Mouse (Mus musculus) cerebral cortex, adult 2 months (tissue): ENCODE measurements around the gene Atat1.

ENCODE experiments used
- WGBS: fragments of 180-500 bp; shearing (Covaris S2); methylation state at CpG from one replicate; pipeline ENCODE4 v1.1.7; 2018; 5-methylcytosine and 5-hydroxymethylcytosine counted together

The Atat1 gene

DNA sequence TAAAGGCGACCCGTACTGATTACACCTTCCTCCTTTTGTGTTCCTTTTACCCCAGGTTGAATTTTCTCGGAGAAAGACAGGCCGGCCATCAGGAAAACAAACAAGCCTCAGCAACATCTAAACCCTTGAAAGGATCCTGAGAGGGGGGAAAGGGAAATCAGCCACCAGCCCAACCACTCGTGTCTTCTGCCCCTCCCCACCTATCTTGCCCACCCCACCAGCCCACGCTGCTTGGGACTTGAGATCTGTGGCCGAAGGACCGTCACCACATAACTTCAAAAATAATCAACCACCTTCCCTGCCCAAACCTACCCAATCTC, 7.2 kb upstream of the Atat1 start:
- WGBS: 0% methylated on average over 8 of the region's 8 CpGs

DNA sequence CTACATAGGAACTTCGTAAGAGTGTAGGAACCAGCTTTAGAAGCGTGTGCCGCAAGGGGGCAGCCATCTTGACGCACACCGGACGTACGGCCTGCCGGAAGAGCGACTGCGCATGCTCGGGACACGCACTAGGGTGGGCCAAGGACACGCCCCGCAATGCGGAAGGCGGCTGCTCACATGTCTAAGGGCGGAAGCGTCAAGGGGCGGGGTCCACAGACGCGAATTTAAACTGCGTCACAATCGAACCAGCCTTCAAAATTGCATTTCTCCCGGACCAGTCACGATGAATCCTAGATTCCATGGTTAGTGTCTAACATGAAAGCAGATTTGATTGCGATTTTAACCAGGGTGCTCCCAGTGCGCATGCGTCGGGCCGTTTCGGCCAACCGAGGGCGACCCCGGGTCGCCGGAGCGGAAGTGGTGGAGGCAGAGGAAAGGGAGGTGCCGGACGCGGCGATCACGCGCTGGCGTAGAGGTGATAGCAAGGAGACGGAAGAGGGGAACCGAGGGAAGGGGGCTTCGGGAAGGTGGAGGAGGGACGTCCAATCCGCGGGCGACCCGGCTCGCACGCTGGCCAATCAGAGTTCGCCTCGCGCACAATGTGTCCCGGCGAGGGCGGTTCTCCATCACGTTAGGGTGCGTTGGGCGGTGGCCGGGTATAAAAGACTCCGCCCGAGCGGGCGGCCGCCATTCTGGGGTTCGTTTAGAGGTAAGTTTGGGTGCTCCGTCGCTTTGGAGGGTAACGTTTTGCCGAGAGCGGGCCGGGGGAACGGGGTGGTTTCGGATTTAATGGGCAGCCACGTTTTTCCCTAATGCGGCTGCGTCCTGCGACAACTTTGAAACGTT, 6.6 kb upstream of the Atat1 start, which contains the start of the genes Mrps18b and Ppp1r10:
Gene Mrps18b, minus strand, starts transcription at position 93 of the 846 bp plus-strand sequence.
Gene Ppp1r10, plus strand, starts transcription at position 138 of the 846 bp plus-strand sequence.
- WGBS: under 1% methylated on average over 83 of the region's 83 CpGs

DNA sequence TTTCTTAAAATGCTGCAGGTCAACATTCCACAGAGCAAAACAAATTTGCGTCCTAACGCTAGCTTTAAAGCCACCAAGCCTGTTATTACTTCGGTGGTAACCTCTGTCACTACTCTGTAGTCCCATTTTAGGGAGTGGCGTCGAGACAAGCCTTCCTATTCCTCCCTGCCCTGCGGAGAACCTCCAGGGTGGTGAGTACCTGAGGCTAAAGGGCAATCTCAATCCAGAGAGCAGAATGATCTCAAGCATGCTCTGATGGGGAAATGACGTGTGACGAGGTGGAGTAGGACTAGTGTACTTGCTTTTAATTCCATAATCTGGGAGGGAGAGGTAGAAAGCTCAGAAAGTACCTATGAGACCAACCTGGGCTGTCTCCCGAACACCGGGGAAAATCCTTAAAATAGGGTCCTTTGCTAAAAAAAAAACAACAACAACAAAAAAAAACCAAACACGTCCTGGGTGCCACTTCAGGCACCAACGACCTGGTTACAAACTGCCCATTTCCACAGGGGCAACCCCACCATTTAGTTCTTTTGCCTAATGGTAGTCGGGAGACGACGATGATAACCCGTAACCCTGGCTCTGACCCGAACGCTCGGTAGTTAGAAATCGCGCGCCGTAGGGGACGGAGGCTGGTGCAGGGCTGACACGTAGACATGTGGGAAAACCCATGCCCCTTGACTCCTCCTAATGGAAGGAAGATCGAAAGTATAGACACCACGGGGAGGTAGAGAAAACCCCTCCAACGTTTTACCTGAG, 5.8 kb upstream of the Atat1 start:
- WGBS: 2% methylated on average over 28 of the region's 28 CpGs

DNA sequence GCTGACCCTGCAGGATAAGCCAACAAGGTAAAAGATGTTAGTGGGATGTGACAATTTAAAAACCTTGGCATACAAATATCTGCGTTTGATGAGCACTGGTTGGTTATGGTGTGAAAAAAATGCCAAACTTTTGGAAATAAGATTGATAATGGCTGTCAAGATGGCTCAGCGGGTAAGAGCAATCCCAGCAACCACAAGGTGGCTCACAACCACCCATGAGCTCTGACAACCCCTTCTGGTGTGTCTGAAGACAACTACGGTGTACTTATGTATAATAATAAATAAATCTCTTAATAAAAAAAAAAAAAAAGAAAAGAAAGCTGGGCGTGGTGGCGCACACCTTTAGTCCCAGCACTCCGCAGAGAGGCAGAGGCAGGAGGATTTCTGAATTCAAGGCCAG, 5.1 kb upstream of the Atat1 start:
- WGBS: 74% methylated on average over 6 of the region's 6 CpGs

DNA sequence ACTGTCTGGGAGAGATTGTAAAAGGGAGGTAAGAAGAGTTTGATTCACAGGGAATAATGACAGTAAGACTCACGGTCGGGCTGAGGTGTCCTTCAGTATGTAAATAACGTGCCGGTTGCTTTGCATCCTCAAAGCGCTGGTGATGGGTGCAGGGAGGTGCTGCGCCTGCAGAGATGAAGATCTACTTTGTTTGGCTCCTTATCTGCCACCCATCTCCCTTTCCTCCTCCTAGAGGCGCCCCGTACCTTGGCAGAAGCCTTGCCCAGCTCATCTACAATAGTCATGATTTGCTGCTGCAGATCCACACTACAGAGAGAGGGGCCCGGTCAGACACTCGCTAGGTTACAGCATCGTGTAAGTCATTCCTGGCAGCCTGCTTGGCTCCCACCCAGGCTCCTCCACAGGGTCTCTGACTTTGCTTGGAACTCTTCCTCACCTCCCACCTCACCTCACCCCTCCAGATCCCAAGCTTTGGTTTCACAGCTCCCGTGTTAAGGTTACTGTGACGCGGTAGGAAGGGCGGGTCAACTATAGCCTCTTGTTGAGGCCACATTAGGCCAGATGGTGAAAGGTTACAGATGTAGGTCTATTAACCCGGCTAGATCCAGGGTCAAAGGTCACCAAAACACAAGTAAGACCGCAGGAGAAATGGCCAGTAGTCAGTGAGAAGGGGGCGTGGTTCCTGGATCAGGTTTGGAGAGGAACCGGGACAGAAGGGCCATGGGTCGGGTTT, 523 bp downstream of the Atat1 start:
- 9% methylated on average over 20 of the region's 20 CpGs for WGBS

DNA sequence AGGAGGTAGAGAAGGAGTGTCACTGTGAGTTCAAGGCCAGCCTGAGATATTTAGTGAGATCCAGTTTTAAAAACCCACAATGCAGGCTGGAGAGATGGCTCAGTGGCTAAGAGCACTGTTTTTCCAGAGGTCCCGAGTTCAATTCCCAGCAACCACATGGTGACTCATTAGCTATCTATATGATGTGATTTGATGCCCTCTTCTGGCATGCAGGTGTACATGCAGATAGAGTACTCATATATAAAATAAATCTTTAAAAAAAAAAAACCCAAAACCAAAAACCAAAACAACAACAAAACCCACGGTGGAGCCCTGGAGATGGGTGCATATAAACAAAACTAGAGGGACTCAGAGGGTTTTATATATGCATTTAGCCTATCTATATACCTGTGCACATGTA, 2.3 kb downstream of the Atat1 start:
- 49% methylated on average over 2 of the region's 2 CpGs for WGBS

DNA sequence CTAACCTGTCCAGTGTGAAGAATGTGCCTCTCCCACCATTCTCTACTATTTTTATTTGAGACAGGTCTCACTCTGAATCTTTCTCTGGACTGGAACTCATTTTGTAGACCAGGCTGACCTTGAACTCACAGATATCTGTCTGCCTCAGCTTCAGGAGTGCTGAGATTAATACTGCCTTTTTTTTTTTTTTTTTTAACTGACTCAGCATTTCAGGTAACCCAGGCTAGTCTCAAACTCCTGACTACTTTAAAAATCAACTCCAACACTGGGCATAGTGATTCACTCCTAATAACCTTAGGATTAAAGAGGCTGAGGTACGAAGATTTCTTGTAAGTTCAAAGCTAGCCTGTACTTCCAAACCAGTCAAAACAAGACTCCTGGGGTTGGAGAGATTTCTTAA, 4.3 kb downstream of the Atat1 start:
- WGBS: 95% methylated on average over 1 of the region's 1 CpGs

DNA sequence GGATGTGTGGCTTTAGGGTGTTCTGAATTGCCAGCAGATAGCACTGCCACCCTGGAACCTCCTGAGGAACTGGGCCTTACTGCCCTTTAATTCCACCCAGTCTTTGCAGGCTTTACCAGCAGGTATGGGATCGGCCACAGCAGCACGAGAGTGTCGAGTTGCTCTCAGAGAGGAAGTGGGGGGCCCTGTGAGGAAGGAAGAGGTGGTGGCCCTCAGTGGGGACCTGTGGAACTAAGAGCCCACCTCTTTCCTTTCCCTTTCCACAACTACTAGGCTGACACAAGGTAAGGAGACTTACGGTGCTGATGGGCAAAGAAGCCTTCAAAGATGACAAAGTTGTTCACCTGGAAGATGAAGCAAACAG, 5.9 kb downstream of the Atat1 start:
- 76% methylated on average over 4 of the region's 4 CpGs for WGBS

DNA sequence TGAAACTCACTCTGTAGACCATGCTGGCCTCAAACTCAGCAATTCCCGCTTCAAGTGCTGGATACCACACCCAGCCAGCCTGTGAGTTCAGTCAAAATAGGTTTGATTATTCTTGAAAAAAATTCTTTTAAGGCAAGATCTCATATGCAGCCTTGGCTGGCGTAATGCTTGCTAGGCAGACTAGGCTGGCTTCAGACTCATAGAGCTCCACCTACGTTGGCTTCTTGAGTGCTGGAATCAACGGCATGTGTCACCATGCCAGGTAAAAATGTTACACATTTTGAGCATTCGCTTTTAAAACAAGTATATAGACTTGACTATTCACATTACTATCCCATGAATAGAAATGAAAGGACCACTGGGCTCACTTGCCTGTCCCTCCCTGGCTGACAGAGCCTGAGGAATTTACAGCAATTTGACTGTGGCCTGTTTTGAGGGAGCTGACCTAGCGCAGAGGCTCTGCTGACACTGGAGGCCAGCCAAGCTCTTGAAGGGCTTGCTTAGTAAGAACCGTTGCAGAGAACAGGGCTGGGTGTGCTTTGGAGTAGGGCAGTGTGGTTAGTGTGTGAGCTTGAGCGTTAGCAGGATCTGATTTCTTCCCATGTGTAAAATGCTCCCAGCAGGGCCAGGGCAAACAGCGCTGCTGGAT, 6.4 kb downstream of the Atat1 start:
- WGBS: 70% methylated on average over 9 of the region's 9 CpGs

DNA sequence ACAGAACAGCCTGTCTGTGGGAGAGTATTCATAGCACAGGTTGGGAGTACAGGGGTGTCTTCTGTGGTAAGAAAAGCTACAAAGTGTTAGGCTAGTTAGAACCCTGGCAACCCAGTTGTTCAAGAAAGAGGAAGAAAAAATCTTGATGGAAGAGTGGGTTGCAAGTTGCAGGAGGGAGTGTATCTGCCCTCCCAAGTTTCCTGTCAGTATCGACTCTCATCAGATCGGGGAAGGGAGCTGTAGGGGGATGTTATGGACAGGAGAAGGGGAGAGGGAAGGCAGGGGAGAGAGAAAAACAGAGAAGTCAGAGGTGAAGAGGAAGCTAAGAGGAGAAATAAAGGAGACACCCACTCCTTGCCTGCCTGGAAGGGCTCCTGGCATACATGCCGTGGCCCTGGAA, 9.2 kb downstream of the Atat1 start:
- 53% methylated on average over 3 of the region's 3 CpGs for WGBS

DNA sequence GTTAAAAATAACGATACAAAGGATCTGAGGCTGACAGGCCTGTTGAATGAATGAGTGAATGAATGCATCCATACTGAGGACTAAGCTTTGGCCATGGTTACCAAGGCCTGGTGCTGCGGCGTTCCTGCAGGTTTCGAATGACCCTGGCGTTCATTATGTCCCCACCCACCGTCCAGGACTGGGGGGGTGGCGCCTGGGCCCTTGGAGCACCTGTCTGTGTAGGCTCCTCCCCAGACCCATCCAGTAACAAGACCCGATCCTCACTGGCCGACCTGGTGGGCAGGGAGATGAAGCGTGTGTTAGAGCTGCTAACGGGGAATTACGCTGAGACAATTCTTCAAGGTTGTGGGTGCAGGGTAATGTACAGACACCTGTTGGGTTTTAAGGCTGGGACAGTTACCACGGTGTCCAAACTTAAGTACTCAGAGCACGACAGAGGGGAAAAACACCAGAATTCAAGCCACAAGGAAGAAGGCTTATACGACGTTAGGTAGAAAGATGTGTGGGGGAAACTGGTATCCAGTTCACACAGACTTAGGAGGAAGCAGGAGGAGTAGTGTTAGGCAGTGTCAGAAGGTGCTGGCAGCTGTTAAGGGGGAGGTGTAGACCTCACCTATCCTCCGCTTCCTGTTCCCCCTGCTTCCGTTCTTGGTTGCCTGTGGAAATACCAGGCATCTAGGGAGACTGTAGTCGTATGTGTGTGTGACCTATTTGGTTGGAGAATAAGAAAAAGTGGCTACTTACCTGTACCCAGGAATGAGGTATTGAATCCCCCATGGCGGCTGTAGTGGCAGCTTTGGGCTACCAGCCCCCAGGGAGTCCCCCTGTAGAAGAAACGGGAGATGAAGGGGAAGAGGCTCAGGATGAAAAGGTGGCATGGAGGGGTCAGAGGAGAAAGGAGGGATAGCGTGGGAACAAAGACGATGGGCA, 12.0 kb downstream of the Atat1 start:
- WGBS: 29% methylated on average over 23 of the region's 23 CpGs

DNA sequence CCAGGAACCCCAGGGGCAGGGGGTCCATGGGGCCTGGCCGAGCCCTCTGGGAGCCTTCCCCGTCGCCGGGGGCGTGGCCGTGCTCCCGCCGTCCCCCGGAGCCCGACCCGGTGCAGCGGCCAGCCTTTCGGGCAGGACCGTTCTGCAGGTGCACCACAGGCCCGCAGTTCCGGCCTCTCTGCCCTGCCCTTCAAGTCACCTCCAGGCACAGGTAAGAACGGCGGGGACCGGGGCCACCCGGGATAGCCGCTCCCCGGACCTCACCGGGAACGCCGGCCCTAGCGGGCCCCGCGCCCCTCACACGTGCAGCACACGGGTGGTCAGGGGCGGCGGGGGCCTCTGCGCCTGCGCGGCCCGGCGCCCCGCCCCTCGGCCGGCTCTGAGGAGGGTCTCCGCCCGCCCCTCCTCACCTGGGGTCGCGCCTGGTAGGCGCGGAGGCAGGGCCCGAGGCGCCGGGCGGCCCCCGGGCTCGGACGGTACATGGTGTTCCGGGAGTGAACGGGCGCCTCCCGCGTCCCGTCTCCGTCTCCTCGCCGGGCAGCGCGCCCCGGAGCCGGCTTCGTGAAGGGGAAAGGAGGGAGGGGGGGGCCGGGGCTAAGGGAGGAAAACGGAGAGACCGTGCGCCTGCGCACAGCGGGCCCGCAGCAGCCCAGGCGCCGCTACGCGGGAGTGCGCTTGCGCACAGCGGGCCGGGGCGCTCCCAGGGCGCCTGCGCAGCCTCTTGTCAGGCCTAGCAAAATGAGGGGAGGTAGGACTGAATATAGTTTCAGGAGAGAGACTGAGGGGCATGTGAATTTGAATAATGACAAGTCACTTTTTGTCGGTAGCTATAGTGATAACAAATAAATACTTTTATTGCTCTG, 12.9 kb downstream of the Atat1 start, which contains the start of gene 2310061I04Rik:
Gene 2310061I04Rik, minus strand, starts transcription at position 651 of the 863 bp plus-strand sequence.
- WGBS: 1% methylated on average over 83 of the region's 86 CpGs

DNA sequence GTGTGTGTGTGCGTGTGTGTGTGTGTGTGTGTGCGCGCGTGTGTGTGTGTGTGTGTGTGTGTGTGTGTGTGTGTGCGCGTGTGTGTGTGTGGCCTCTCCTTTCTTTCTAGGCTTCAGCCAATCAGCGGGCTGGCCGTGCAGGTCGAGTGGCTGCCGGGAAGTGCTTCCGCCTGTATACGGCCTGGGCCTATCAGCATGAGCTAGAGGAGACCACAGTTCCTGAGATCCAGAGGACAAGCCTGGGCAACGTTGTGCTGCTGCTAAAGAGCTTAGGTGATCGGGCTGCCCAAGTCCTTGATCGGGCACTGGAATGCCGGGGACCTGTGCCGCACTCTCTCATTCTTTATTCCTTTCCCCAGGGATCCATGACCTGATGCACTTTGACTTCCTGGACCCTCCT, 22.1 kb downstream of the Atat1 start:
- WGBS: 81% methylated on average over 16 of the region's 17 CpGs

DNA sequence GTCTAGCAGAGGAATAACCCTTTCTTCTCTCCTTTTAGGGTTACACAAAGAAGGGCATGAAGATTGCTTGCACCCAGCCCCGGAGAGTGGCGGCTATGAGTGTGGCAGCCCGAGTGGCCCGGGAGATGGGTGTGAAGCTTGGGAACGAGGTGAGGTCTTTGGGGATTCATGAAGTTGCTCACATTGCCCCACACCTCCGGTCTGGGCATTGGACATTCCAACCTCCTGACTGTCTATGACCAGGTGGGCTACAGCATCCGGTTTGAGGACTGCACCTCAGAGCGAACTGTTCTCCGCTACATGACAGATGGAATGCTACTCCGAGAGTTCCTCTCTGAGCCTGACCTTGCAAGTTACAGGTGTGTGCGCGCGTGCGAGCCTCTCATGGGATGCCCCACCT, 26.1 kb downstream of the Atat1 start:
- 98% methylated on average over 14 of the region's 14 CpGs for WGBS

DNA sequence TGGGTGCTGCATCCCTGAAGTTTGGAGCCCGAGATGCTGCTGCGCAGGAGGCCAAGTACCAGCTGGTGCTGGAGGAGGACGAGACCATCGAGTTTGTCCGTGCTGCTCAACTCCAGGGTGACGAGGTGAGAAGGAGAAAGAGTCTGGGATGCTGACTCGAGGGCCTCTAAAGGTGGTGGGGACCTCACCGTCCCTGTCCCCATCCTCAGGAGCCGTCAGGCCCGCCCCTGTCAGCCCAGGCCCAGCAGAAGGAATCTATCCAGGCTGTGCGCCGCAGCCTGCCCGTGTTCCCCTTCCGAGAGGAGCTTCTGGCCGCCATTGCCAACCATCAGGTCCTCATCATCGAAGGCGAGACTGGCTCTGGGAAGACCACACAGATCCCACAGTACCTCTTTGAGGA, 27.0 kb downstream of the Atat1 start:
- WGBS: 90% methylated on average over 17 of the region's 17 CpGs

DNA sequence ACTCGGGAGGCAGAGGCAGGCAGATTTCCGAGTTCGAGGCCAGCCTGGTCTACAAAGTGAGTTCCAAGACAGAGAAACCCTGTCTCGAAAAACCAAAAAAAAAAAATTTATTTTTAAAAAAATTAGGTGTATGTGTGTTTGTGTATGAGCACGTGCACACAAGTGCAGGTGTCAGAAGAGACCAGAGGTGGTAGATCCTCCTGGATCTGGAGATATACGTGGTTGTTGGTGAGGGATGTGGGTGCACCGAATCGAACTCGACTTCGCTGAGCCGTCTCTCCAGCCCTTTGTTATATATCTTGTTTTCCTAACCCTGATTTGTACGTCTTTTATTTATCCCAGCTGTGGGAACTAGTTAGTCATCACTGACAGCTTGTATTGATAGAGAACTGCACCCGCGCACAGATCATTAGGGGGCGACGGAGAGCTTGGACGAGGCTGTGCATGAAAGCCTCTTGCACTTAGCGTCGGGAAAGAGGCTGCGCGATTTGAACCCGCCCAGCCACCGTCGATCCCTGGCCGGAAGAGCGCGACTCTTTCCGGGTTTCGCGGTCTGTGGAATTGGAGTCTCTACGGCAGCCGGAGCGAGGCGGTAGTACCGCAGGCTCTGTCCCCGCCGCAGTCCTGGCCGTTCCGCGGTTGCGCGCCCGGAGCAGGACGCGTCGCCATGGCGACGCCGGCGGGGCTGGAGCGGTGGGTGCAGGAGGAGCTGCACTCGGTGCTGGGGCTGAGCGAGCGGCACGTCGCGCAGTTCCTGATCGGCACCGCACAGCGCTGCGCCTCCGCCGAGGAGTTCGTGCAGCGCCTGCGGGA, 30.4 kb downstream of the Atat1 start, which contains the start of gene Dhx16:
Gene Dhx16, plus strand, starts transcription at position 575 of the 813 bp plus-strand sequence.
- WGBS: 5% methylated on average over 66 of the region's 66 CpGs

DNA sequence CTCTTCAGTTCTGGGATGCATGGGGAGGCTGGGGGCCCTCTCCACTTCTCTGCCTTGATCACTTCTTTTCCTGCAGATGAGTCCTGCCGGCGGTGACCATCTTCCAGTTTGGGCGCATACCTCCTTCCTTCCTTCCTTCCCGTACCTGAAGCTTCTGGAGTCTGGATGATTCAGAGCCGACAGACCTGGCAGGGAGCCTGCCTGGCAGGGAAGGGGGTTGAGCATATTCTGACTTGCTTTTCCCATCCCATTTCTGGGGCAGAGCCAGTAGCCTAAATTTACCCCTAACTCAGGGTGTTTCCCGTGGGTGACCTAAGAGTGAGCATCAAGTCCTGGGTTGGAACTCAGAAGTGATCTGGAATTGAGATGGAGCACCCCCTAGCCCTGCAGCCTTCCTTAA, 35.2 kb downstream of the Atat1 start:
- 29% methylated on average over 6 of the region's 6 CpGs for WGBS

DNA sequence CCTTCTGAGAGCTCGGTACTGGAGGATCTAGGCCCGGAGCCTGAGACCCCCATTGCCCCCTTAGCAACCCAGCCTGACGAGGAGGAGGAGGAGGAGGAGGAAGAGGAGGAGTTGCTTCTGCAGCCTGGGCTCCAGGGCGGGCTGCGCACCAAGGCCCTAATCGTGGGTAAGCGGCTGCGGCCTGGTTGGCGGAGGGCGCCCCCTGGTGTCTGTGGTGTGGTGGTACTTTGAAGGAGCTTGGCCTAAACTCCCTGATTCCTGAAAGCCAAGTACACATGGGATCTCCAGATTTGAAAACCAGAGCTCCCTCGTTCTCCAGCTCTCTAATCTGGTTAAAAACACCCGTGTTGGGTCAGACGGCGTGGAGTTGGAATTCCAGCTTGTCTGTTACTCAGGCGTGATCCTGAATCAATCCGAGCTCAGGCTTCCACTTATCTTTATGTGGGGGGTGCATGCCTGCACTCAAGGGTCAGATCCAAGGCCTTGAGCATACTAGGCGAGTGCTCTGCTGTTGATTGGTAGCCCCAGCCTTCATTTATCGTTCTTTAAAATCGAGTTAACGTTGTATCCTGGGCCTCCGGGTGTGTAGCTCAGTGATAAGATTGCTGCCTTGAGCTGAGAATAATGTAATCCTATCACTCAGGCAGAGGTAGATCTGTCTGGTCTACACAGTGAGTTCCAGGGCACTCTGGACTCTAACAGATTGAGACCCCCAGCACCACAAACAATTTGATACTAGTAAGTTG, 35.9 kb downstream of the Atat1 start:
- 28% methylated on average over 21 of the region's 21 CpGs for WGBS
